Comparison of ENCODE assay signal across 10 mouse cellular contexts in the genomic region with DNA sequence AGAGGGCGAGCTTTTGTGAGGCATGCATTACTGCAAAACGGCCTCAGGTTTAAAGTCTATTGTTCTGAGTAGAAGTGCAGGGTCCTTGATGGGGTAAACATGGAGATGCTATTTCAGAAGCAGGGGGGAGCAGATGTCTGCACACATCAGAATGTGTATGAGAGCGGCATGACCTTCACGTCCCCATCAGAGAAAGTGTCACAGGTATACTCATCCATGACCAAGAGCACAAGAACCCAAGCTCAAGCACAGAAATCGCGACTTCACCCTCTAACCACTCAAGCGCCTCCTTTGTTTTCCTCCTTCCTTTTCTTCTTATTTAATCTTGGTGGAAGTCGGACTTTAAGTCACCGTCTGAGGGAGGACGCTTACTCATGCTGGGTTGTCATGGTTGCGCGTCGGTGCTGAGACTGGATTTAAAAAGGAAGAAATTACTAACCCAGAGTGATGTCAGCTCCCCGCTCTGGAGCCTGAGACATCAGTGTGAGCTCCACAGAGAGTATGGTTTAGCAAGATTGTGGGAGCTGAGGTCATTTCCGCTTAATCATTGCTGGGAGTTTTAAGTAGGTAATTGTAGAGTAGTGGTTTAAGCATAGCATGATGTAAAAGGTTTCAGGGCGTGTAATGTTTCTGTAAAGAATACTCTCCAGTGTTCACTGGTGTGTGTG.
DNase-seq lines count a peak whose midpoint lies in the region; ATAC-seq and TF ChIP-seq lines count a peak whose summit lies in the region.
"Had no signal": no experiment of that assay in that cellular context is flagged by ENCODE, and none has a peak within 500 bp of the region (broad histone marks: within the 10 kb centered on the region; RNA-seq: fewer than 3 reads in every experiment).

No protein-coding gene starts in this region.

- TF ChIP-seq EP300 in heart, postnatal 0 days (IDR thresholded peaks at IDR 0.05; ENCODE audit: low read depth): no peak

- 76% methylated on average over 16 of the region's 16 CpGs for WGBS in heart, postnatal 0 days

- no peak for TF ChIP-seq CTCF in heart, postnatal 0 days (IDR thresholded peaks at IDR 0.05; ENCODE audit: low read depth)

- no peaks in the 10 kb centered on the region for H3K9me3 ChIP-seq in heart, postnatal 0 days (replicated peaks; ENCODE audit: control insufficient read depth, low read length)
- H3K9me3 ChIP-seq: G1E had no signal

- ATAC-seq in heart, postnatal 0 days (ENCODE audit: insufficient read depth, low read depth): peak; percentile 53
- peak; percentile 84 to 88 for ATAC-seq in hematopoietic stem cell, adult 5-6 weeks (replicated peaks in 1 of 2; ENCODE audit: insufficient read depth in 1 of 2, low FRiP score in 2 of 2, low TSS enrichment in 1 of 2, low read depth in 1 of 2, poor library complexity in 2 of 2, severe bottlenecking in 2 of 2)

- peak; percentile 13 for DNase-seq in heart, postnatal 0 days (ENCODE audit: low spot score)
- no peak for DNase-seq in heart, adult 18-20 months
- DNase-seq in CD4-positive helper T cell, adult 2 months (ENCODE audit: low read depth, low spot score): peak; percentile 51
- peak; percentile 40 to 63 for DNase-seq in natural killer cell, adult 2 months (ENCODE audit: low spot score in 2 of 2)
- DNase-seq in cerebellum, postnatal 25 days: no peak
- DNase-seq in adrenal gland, postnatal 10 days: no peak
- no peak for DNase-seq in cerebellum, adult 11 months
- DNase-seq: cerebellum, adult 9-10 months had no signal

- no peak overlapping the region for H3K9ac ChIP-seq in heart, postnatal 0 days (replicated peaks; ENCODE audit: low read depth, low read length)

- no peaks in the 10 kb centered on the region for H3K4me1 ChIP-seq in heart, postnatal 0 days (ENCODE audit: control insufficient read depth, insufficient read depth)

- no peak overlapping the region for H3K4me2 ChIP-seq in heart, postnatal 0 days (ENCODE audit: low read depth, low read length)

- H3K27me3 ChIP-seq in heart, postnatal 0 days (ENCODE audit: control insufficient read depth, insufficient read depth, low read length): no peaks in the 10 kb centered on the region

- no peak overlapping the region for H3K4me3 ChIP-seq in heart, postnatal 0 days (ENCODE audit: low read depth, low read length)

- H3K27ac ChIP-seq in heart, postnatal 0 days (ENCODE audit: low read depth): no peak overlapping the region

- H3K36me3 ChIP-seq in heart, postnatal 0 days (replicated peaks; ENCODE audit: control insufficient read depth, insufficient read depth, low read length): no peaks in the 10 kb centered on the region
- H3K36me3 ChIP-seq: G1E had no signal

Comparison
In these comparisons a context has a peak if more than half of its experiments do, and no peak if none do; other contexts are left out.
1. DNase-seq: peak in heart, postnatal 0 days (single experiment), CD4-positive helper T cell, adult 2 months (single experiment) and natural killer cell, adult 2 months (2 of 2); none in heart, adult 18-20 months (0 of 2), cerebellum, postnatal 25 days (0 of 2), adrenal gland, postnatal 10 days (single experiment) and cerebellum, adult 11 months (single experiment).